Mouse (Mus musculus) embryonic facial prominence, embryonic 11.5 days (tissue): ENCODE results near the gene Cirbp. TPM values are rescaled to one million over a fixed set of nuclear protein-coding genes. Genes with fewer than 3 reads are reported as not detected.

ENCODE experiments used
- ATAC-seq: fragments of 200-750 bp; cut with Nextera tagmentation; replicated peaks from 2 replicates; pipeline ENCODE4 v1.8.0; 2017; ENCODE audit warnings: low read depth; ENCODE audit not compliant: insufficient number of reproducible peaks, low FRiP score, low TSS enrichment
- DNase-seq: peaks from one replicate; pipeline ENCODE4 v3.0.0-alpha.2; 2015; ENCODE audit warnings: low spot score
- H3K27ac ChIP-seq: fragments of 300-500 bp; sonication (generic); replicated peaks from 2 replicates; pipeline ENCODE4 v1.5.1; 2014; ENCODE audit warnings: mild to moderate bottlenecking, low read depth, low read length, control low read depth
- H3K27me3 ChIP-seq: fragments of 300-500 bp; sonication (generic); 2 replicates; pipeline ENCODE4 v1.6.1; 2014; ENCODE audit warnings: mild to moderate bottlenecking, low read length, moderate library complexity, mixed read lengths; ENCODE audit not compliant: control insufficient read depth, insufficient read depth
- H3K36me3 ChIP-seq: fragments of 300-500 bp; sonication (generic); replicated peaks from 2 replicates; pipeline ENCODE4 v1.6.1; 2014; ENCODE audit warnings: low read depth, mild to moderate bottlenecking, low read length, moderate library complexity, mixed read lengths; ENCODE audit not compliant: control insufficient read depth, insufficient read depth
- H3K4me1 ChIP-seq: fragments of 300-500 bp; sonication (generic); 2 replicates; pipeline ENCODE4 v1.6.1; 2014; ENCODE audit warnings: low read length, mixed read lengths; ENCODE audit not compliant: control insufficient read depth, insufficient read depth
- H3K4me2 ChIP-seq: fragments of 300-500 bp; sonication (generic); 2 replicates; pipeline ENCODE4 v1.6.1; 2014; ENCODE audit warnings: low read depth, mild to moderate bottlenecking, control low read depth, low read length, moderate library complexity
- H3K4me3 ChIP-seq: fragments of 300-500 bp; sonication (generic); 2 replicates; pipeline ENCODE4 v1.5.1; 2014; ENCODE audit warnings: low read depth, low read length, control low read depth
- H3K9ac ChIP-seq: fragments of 300-500 bp; sonication (generic); replicated peaks from 2 replicates; pipeline ENCODE4 v1.6.1; 2014; ENCODE audit warnings: mild to moderate bottlenecking, control low read depth, low read length
- H3K9me3 ChIP-seq: fragments of 300-500 bp; sonication (generic); replicated peaks from 2 replicates; pipeline ENCODE4 v1.6.1; 2016; ENCODE audit warnings: mild to moderate bottlenecking, low read length, inconsistent platforms, mixed read lengths; ENCODE audit not compliant: control insufficient read depth
- WGBS: fragments of 180-500 bp; shearing (Covaris S2); extraction: QIAGEN DNeasy Blood & Tissue Kit; methylation state at CpG from one replicate; pipeline ENCODE4 v1.1.7; 2014; 5-methylcytosine and 5-hydroxymethylcytosine counted together
- polyA plus RNA-seq: library from polyadenylated mRNA; unstranded; fragments of >200 nt; fragmentation: Nextera tagmentation; extraction: Ambion mirVana; gene quantifications from 2 replicates; pipeline ENCODE4 v1.2.1, GENCODE M21; 2014

Cirbp gene
- polyA plus RNA-seq, 1 experiment from 2014 or later, result 77.8 TPM

GRCm38 (mm10) chr10:80139439-80139775 is 26.4 kb upstream of the Cirbp start:
- Histone ChIP-seq H3K27me3 (peaks cover 19% of the 10 kb centered on the region), H3K4me1 (peaks cover 14% of the 10 kb centered on the region), H3K4me2 (peak overlapping the region; percentile 98), H3K27ac (0 out of 2 replicates have a peak overlapping the region, but pooled peaks have one; percentile 8), H3K4me3 (peak overlapping the region; percentile 76), H3K9ac (peak overlapping the region; percentile 81), H3K36me3 (peaks cover 3% of the 10 kb centered on the region), H3K9me3 (no peaks in the 10 kb centered on the region)
- ATAC-seq (no peak), DNase-seq (no peak)
- 0% methylated on average over 10 of the region's 10 CpGs for WGBS

- no peaks in the 10 kb centered on the region for H3K9me3 ChIP-seq
- 74% methylated on average over 11 of the region's 11 CpGs for WGBS
- no peak for ATAC-seq
- peaks cover 14% of the 10 kb centered on the region for H3K4me1 ChIP-seq
- H3K27me3 ChIP-seq, result peaks cover 19% of the 10 kb centered on the region
- no peak overlapping the region for H3K9ac ChIP-seq
- H3K36me3 ChIP-seq, result peaks cover 7% of the 10 kb centered on the region
- DNase-seq, result no peak
- no peak overlapping the region for H3K27ac ChIP-seq
- no peak overlapping the region for H3K4me2 ChIP-seq
- no peak overlapping the region for H3K4me3 ChIP-seq
Measured at GRCm38 (mm10) chr10:80139975-80140665, 25.7 kb upstream of the Cirbp start.

DNA sequence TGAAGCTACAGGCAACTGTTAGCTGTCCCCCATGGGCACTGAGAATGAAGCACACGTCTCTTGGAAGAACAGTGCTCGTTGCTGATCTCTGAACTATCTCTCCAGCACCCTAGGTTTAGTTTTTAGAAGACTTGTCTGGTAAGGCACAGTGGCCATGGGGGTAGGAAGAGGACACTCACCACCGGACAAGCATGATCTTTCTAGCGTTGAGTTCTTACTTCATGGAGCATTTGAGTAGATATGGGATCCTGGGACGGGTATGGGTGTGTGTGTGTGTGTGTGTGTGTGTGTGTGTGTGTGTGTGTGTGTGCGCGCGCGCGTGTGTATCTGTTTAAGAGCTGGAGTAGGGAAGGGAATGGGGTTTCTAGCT is 25.1 kb upstream of the Cirbp start, which contains the start of gene Cbarp:
Gene Cbarp (minus strand): TSS at position 170 of the 370 bp plus-strand sequence.
- no peak for ATAC-seq
- DNase-seq, result no peak
- Histone ChIP-seq H3K4me1 (peaks cover 14% of the 10 kb centered on the region), H3K4me2 (peak within 1 kb of the TSS; percentile 53), H3K36me3 (peaks cover 9% of the 10 kb centered on the region), H3K27ac (no peak within 1 kb of the TSS), H3K9ac (peak within 1 kb of the TSS; percentile 39), H3K4me3 (peak within 1 kb of the TSS; percentile 76), H3K9me3 (no peaks in the 10 kb centered on the region), H3K27me3 (peaks cover 19% of the 10 kb centered on the region)
- 73% methylated on average over 10 of the region's 10 CpGs for WGBS

- Histone ChIP-seq H3K4me3 (peak overlapping the region; percentile 75), H3K27ac (no peak overlapping the region), H3K9ac (peak overlapping the region; percentile 39), H3K4me2 (peak overlapping the region; percentile 53), H3K4me1 (peaks cover 14% of the 10 kb centered on the region), H3K27me3 (peaks cover 17% of the 10 kb centered on the region), H3K36me3 (peaks cover 12% of the 10 kb centered on the region), H3K9me3 (no peaks in the 10 kb centered on the region)
- under 1% methylated on average over 29 of the region's 29 CpGs for WGBS
- ATAC-seq (peak; percentile 45; the same call in 1 of the 2 replicates), DNase-seq (peak; percentile 95)
Measured at GRCm38 (mm10) chr10:80141243-80141642, 24.5 kb upstream of the Cirbp start.

- WGBS, result 1% methylated on average over 40 of the region's 43 CpGs
- Histone ChIP-seq H3K4me3 (peak overlapping the region; percentile 75), H3K4me1 (peaks cover 14% of the 10 kb centered on the region), H3K27ac (peak overlapping the region; percentile 72), H3K9me3 (no peaks in the 10 kb centered on the region), H3K27me3 (peaks cover 10% of the 10 kb centered on the region), H3K36me3 (peaks cover 13% of the 10 kb centered on the region), H3K4me2 (peak overlapping the region; percentile 89), H3K9ac (peak overlapping the region; percentile 85)
- ATAC-seq (peak; percentile 78), DNase-seq (peak; percentile 100)
Measured at GRCm38 (mm10) chr10:80141786-80142529, 23.8 kb upstream of the Cirbp start.

- DNase-seq (no peak), ATAC-seq (no peak; the same call in 1 of the 2 replicates)
- peak overlapping the region; percentile 75 for H3K4me3 ChIP-seq
- H3K36me3 ChIP-seq, result peaks cover 13% of the 10 kb centered on the region
- H3K27me3 ChIP-seq, result peaks cover 5% of the 10 kb centered on the region; the same call in 1 of the 2 replicates
- H3K4me2 ChIP-seq, result peak overlapping the region; percentile 89
- H3K4me1 ChIP-seq, result peaks cover 10% of the 10 kb centered on the region
- WGBS, result under 1% methylated on average over 15 of the region's 15 CpGs
- H3K9ac ChIP-seq, result peak overlapping the region; percentile 85
- H3K27ac ChIP-seq, result peak overlapping the region; percentile 72
- H3K9me3 ChIP-seq, result no peaks in the 10 kb centered on the region
Measured at GRCm38 (mm10) chr10:80142530-80142925, 23.3 kb upstream of the Cirbp start.

GRCm38 (mm10) chr10:80143664-80144063 is 22.1 kb upstream of the Cirbp start:
- H3K4me2 ChIP-seq, result no peak overlapping the region
- H3K9me3 ChIP-seq, result no peaks in the 10 kb centered on the region
- no peak overlapping the region for H3K9ac ChIP-seq
- peaks cover 13% of the 10 kb centered on the region for H3K36me3 ChIP-seq
- no peak for DNase-seq
- 0 out of 2 replicates have a peak, but pooled peaks cover 2% of the 10 kb centered on the region for H3K27me3 ChIP-seq
- ATAC-seq, result no peak
- no peak overlapping the region for H3K27ac ChIP-seq
- 0 out of 2 replicates have a peak overlapping the region, but pooled peaks have one; percentile 3 for H3K4me3 ChIP-seq
- H3K4me1 ChIP-seq, result peaks cover 4% of the 10 kb centered on the region
- 94% methylated on average over 7 of the region's 7 CpGs for WGBS

DNA sequence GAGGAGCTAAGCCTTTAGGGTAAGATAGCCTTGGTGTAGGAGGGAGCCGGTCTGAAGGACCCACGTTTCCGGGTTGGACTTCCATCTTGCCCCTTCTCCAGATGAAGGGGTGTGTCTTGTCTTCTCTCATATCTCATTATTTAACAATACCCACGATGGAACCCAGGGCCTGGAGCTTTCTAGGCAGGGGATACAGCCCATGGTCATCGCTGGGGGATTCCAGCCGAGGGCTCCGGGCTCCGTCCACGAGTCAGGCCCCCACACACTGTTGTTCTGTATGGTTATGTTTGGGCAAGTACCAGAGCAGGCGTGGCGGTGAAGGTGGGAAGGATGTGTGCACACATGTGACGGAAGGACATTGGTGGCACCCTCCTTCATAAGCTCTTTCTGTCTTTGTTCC is 21.6 kb upstream of the Cirbp start:
- Histone ChIP-seq H3K9ac (no peak overlapping the region), H3K36me3 (peaks cover 13% of the 10 kb centered on the region), H3K4me3 (no peak overlapping the region), H3K9me3 (no peaks in the 10 kb centered on the region), H3K27ac (no peak overlapping the region), H3K4me1 (peaks cover 3% of the 10 kb centered on the region), H3K4me2 (no peak overlapping the region), H3K27me3 (0 out of 2 replicates have a peak, but pooled peaks cover 2% of the 10 kb centered on the region)
- WGBS, result 95% methylated on average over 12 of the region's 12 CpGs
- ATAC-seq (no peak), DNase-seq (no peak)
